Mouse (Mus musculus) activated CD4-positive, CD25-positive, alpha-beta regulatory T cell, adult 4 months (primary cell): ENCODE measurements around the gene Cxcr6. TPM values are rescaled to one million over a fixed set of nuclear protein-coding genes. Genes with fewer than 3 reads are reported as not detected.
A peak's percentile ranks its signal among the peaks of the same experiment; 100 is the strongest.

ENCODE experiments used
- ATAC-seq: one replicate; pipeline ENCODE4 v1.8.0; 2017
- polyA plus RNA-seq, 2 experiments: library from polyadenylated mRNA; unstranded; fragments of 100-300 nt; shearing (Covaris generic); gene quantifications; one replicate each; pipeline ENCODE4 v1.2.1; 2017

Gene Cxcr6
- polyA plus RNA-seq, 2 experiments from 2014 or later, result 117 to 287 TPM

- ATAC-seq, result no peak
Measured at GRCm38 (mm10) chr9:123826631-123827030, 20.4 kb downstream of the Cxcr6 start.

- ATAC-seq, result no peak
Measured at GRCm38 (mm10) chr9:123828916-123829315, 22.6 kb downstream of the Cxcr6 start.

GRCm38 (mm10) chr9:123835851-123836250, 29.6 kb downstream of the Cxcr6 start:
- ATAC-seq, result peak; percentile 65

- no peak for ATAC-seq
Measured at GRCm38 (mm10) chr9:123840243-123840642, 34.0 kb downstream of the Cxcr6 start.

GRCm38 (mm10) chr9:123844468-123844867, 38.2 kb downstream of the Cxcr6 start:
- ATAC-seq, result no peak

GRCm38 (mm10) chr9:123845120-123845519, 38.8 kb downstream of the Cxcr6 start:
- ATAC-seq, result peak; percentile 61

GRCm38 (mm10) chr9:123846490-123846889, 40.2 kb downstream of the Cxcr6 start:
- ATAC-seq, result no peak

- ATAC-seq, result no peak
Measured at GRCm38 (mm10) chr9:123849976-123850695, 43.9 kb downstream of the Cxcr6 start.

GRCm38 (mm10) chr9:123850705-123851061, 44.4 kb downstream of the Cxcr6 start:
- ATAC-seq, result peak; percentile 21

- peak; percentile 43 for ATAC-seq
Measured at GRCm38 (mm10) chr9:123851062-123851712, 44.9 kb downstream of the Cxcr6 start.

- peak; percentile 94 for ATAC-seq
Measured at GRCm38 (mm10) chr9:123851713-123852448, 45.6 kb downstream of the Cxcr6 start, which contains the start of gene Fyco1. TSS of gene Fyco1 (minus strand) at chr9:123851899.

- ATAC-seq, result no peak
Measured at GRCm38 (mm10) chr9:123852449-123853390, 46.4 kb downstream of the Cxcr6 start.

GRCm38 (mm10) chr9:123856836-123857235, 50.6 kb downstream of the Cxcr6 start:
- ATAC-seq, result no peak

Other genes starting within 250 kb of the Cxcr6 start
- gene Slc6a20b, start 173.9 kb upstream of the Cxcr6 start, polyA plus RNA-seq, result under 1 TPM; 0.47 to 0.83 TPM
- 10 to 100 TPM; 15.3 to 36.5 TPM for gene Ccr9, start 128.0 kb upstream of the Cxcr6 start, polyA plus RNA-seq
- under 1 TPM in 1 of 2 experiments, not detected in 1; 0.54 TPM for gene Slc6a20a, start 127.6 kb upstream of the Cxcr6 start, polyA plus RNA-seq
- gene Lztfl1, start 88.8 kb upstream of the Cxcr6 start, polyA plus RNA-seq, result 10 to 100 TPM; 51.1 to 71.1 TPM
- gene Fyco1, start 45.4 kb downstream of the Cxcr6 start, polyA plus RNA-seq, result 10 to 100 TPM; 27.8 to 29.5 TPM
- gene Xcr1, start 55.6 kb downstream of the Cxcr6 start, polyA plus RNA-seq, result under 1 TPM; 0.64 to 0.67 TPM
- gene Ccr1, start 162.2 kb downstream of the Cxcr6 start, polyA plus RNA-seq, result under 1 TPM; 0.77 to 0.80 TPM
- not detected for gene Ccr1l1, start 171.9 kb downstream of the Cxcr6 start, polyA plus RNA-seq
- 1 to 10 TPM; 1.6 to 2.2 TPM for gene Ccr3, start 215.5 kb downstream of the Cxcr6 start, polyA plus RNA-seq